Mouse (Mus musculus): ENCODE measurements around the gene Adamts2.

DNA sequence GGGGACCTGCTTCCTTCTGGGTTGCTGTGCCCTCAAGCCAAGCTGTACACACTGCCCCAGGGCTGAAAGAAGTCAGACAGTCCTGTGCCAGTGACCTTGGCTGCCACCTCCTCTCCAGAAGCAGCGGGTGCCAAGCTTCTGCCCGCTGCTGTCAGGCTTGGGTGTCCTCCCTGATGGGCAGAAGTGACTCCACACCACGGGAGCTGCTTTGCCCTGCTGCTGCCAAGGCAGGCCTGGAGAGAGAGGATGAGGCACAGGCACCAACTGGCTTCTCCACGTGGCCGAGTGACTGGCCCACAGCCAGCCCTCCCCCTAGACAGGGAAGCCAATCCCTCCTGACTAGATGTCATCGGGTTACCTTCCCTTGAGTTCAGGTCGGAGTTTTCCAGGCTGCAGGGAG, 71.0 kb downstream of the Adamts2 start:
- no peak for TF ChIP-seq CTCF (IDR thresholded peaks at IDR 0.05; ENCODE audit: low read depth)
- no peak for TF ChIP-seq EP300 (optimal IDR thresholded peaks at IDR 0.05)

All from stomach, postnatal 0 days (tissue).